Mouse (Mus musculus): ENCODE measurements at regions not wholly inside any gene's neighbourhood (a gene's known extent, or its start where the extent isn't known, plus 50 kb on each side); places are given as distances from the start of the nearest gene placed in this dataset.

GRCm38 (mm10) chr10:113161486-113161885 lies 232.7 kb upstream of the Atxn7l3b start:
- no peak for DNase-seq (ENCODE audit: low spot score in 2 of 2)

DNA sequence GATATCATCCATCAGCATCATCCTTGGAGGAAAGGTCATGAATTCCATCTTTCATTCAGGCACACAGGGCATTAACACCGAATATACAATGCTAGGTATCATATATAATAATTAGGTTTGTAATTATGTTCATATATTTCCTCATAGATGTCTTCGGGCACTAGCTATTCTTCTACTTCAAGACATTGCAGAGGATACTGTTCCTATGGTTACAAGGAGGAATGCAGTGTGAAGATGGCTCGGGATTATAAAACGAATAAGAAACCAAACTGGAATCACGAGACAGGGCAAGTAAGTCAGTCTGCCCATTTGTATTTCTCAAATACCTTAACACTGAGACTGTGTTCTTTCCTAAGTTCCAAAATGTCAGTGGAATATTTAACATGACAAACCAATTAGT lies 231.3 kb upstream of the Atxn7l3b start:
- DNase-seq (ENCODE audit: low spot score in 2 of 2) = no peak

GRCm38 (mm10) chr10:113158988-113159387 lies 230.2 kb upstream of the Atxn7l3b start:
- no peak for DNase-seq (ENCODE audit: low spot score in 2 of 2)

DNA sequence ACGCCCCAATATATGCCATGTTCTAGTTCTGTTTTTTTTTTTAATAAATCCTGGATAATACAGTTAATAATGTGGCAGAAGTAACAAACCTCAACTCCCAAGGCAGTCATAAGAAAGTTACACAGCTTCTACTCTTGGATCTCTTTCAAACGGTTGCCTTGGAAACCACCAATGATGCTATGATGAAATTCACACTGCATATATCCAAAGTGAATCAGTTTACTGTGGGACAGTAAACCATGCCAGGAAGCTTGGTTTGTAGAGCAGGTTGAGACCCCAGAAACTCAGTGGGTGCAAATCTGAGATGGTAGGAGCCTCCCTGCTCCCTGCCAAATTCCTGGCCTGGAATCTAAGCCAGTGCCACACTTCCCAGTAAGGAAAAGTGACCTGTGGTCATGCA lies 212.8 kb upstream of the Atxn7l3b start:
- peak; percentile 43 to 67 for DNase-seq (ENCODE audit: low spot score in 2 of 2)

GRCm38 (mm10) chr10:113114999-113115398 lies 186.2 kb upstream of the Atxn7l3b start:
- DNase-seq (ENCODE audit: low spot score in 2 of 2) = no peak

- peak; percentile 19 to 25 for DNase-seq (ENCODE audit: low spot score in 2 of 2)
These were observed 177.1 kb upstream of the Atxn7l3b start for GRCm38 (mm10) chr10:113105771-113106430.

DNA sequence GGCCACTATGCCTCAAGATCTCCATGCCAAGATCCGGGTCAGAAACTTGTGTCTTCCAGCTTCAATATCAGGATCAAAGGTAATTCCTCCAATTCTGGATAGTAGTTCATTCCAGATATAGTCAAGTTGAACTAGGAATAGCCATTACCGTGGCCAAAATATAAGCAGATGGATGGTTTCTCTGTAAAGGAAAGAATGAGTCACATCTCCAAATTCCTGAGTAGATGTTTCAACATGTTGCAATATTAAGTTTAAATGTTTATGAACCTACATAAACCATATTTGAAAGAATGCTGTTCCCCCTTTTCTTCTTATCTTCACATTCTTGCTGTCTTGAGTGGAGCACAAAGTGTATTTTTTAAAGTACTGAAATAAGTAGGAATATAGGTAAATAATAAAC lies 176.5 kb upstream of the Atxn7l3b start:
- DNase-seq (ENCODE audit: low spot score in 2 of 2) = no peak
